Mouse (Mus musculus): ENCODE results near the gene Arcn1.

Arcn1 gene

GRCm38 (mm10) chr9:44720358-44721153 lies 47.1 kb downstream of the Arcn1 start:
- intact Hi-C loops (cut with DNase I): no loop called here

GRCm38 (mm10) chr9:44719632-44720357 lies 47.9 kb downstream of the Arcn1 start:
- intact Hi-C loops (cut with DNase I): no loop called here

GRCm38 (mm10) chr9:44718937-44719631 lies 48.6 kb downstream of the Arcn1 start:
- intact Hi-C loops (cut with DNase I): no loop called here

- intact Hi-C loops (cut with DNase I): no loop called here
These were observed 49.8 kb downstream of the Arcn1 start for GRCm38 (mm10) chr9:44717822-44718242.

- intact Hi-C loops (cut with DNase I): no loop called here
These were observed 50.4 kb downstream of the Arcn1 start for GRCm38 (mm10) chr9:44716997-44717821.

GRCm38 (mm10) chr9:44715705-44716362 lies 51.8 kb downstream of the Arcn1 start:
- intact Hi-C loops (cut with DNase I): no loop called here

GRCm38 (mm10) chr9:44715109-44715508 lies 52.5 kb downstream of the Arcn1 start:
- intact Hi-C loops (cut with DNase I): no loop called here

- intact Hi-C loops (cut with DNase I): no loop called here
These were observed 54.1 kb downstream of the Arcn1 start for GRCm38 (mm10) chr9:44713574-44713973.

GRCm38 (mm10) chr9:44713080-44713479 lies 54.6 kb downstream of the Arcn1 start:
- intact Hi-C loops (cut with DNase I): no loop called here

- intact Hi-C loops (cut with DNase I): no loop called here
These were observed 56.0 kb downstream of the Arcn1 start for GRCm38 (mm10) chr9:44711602-44712001.

GRCm38 (mm10) chr9:44710213-44710612 lies 57.4 kb downstream of the Arcn1 start:
- intact Hi-C loops (cut with DNase I): no loop called here

- intact Hi-C loops (cut with DNase I): no loop called here
These were observed 58.0 kb downstream of the Arcn1 start for GRCm38 (mm10) chr9:44709600-44709999.

- intact Hi-C loops (cut with DNase I): no loop called here
These were observed 58.7 kb downstream of the Arcn1 start for GRCm38 (mm10) chr9:44708925-44709324.

- intact Hi-C loops (cut with DNase I): no loop called here
These were observed 59.2 kb downstream of the Arcn1 start for GRCm38 (mm10) chr9:44708429-44708765.

- intact Hi-C loops (cut with DNase I): no loop called here
These were observed 59.8 kb downstream of the Arcn1 start for GRCm38 (mm10) chr9:44707749-44708428.

- intact Hi-C loops (cut with DNase I): no loop called here
These were observed 67.9 kb downstream of the Arcn1 start for GRCm38 (mm10) chr9:44699730-44700129.

GRCm38 (mm10) chr9:44699196-44699595 lies 68.4 kb downstream of the Arcn1 start:
- intact Hi-C loops (cut with DNase I): no loop called here

- intact Hi-C loops (cut with DNase I): no loop called here
These were observed 69.8 kb downstream of the Arcn1 start for GRCm38 (mm10) chr9:44697866-44698265.

- intact Hi-C loops (cut with DNase I): no loop called here
These were observed 74.6 kb downstream of the Arcn1 start for GRCm38 (mm10) chr9:44693071-44693470.

Measured in adrenal gland (tissue).